Mouse (Mus musculus): ENCODE results near the gene Svs6.
"Not testable (repeated sequence)": the region's sequence is repeated elsewhere in the genome, so short reads cannot be mapped to it uniquely, and the experiment has no call there.

Gene Svs6

GRCm38 (mm10) chr2:164316451-164316850 is at the start of gene Svs6:
Svs6 (plus strand) TSS chr2:164316751.
- not testable (repeated sequence) for DNase-seq

GRCm38 (mm10) chr2:164278359-164278758 is 38.2 kb upstream of the Svs6 start, which contains the start of gene Svs4:
Svs4 (minus strand) TSS chr2:164278459.
- DNase-seq, result no peak

GRCm38 (mm10) chr2:164288968-164289367 is 27.6 kb upstream of the Svs6 start, which contains the start of gene Svs3a:
Svs3a (plus strand) TSS chr2:164289268.
- not testable (repeated sequence) for DNase-seq

GRCm38 (mm10) chr2:164312599-164312998 is 4.0 kb upstream of the Svs6 start:
- DNase-seq, result no peak

- DNase-seq, result not testable (repeated sequence)
Observed at GRCm38 (mm10) chr2:164315460-164315859, 1.1 kb upstream of the Svs6 start.

GRCm38 (mm10) chr2:164320983-164321382 is 4.4 kb downstream of the Svs6 start:
- DNase-seq, result no peak

- DNase-seq, result not testable (repeated sequence)
Observed at GRCm38 (mm10) chr2:164332440-164332839, 15.9 kb downstream of the Svs6 start, which contains the start of gene Svs5. Svs5 (plus strand) TSS chr2:164332740.

- DNase-seq, result not testable (repeated sequence)
Observed at GRCm38 (mm10) chr2:164343732-164344131, 27.2 kb downstream of the Svs6 start.

GRCm38 (mm10) chr2:164347697-164348096 is 31.1 kb downstream of the Svs6 start:
- DNase-seq, result not testable (repeated sequence)

- peak in 1 of 2 experiments; percentile 13 for DNase-seq
Observed at GRCm38 (mm10) chr2:164348980-164349379, 32.4 kb downstream of the Svs6 start.

- no peak for DNase-seq
Observed at GRCm38 (mm10) chr2:164352697-164353096, 36.1 kb downstream of the Svs6 start.

GRCm38 (mm10) chr2:164353356-164353755 is 36.8 kb downstream of the Svs6 start:
- DNase-seq, result no peak

- no peak for DNase-seq
Observed at GRCm38 (mm10) chr2:164356177-164356967, 39.8 kb downstream of the Svs6 start.

GRCm38 (mm10) chr2:164358373-164358772 is 41.8 kb downstream of the Svs6 start:
- DNase-seq, result no peak

- DNase-seq, result no peak
Observed at GRCm38 (mm10) chr2:164359031-164359430, 42.5 kb downstream of the Svs6 start.

- no peak for DNase-seq
Observed at GRCm38 (mm10) chr2:164359668-164360067, 43.1 kb downstream of the Svs6 start.

- no peak for DNase-seq
Observed at GRCm38 (mm10) chr2:164360974-164361657, 44.6 kb downstream of the Svs6 start.

- no peak for DNase-seq
Observed at GRCm38 (mm10) chr2:164366947-164367346, 50.4 kb downstream of the Svs6 start.
